ENCODE assay signal across 9 mouse cellular contexts in genomic region chr4:62607345-62607744, GRCm38 (mm10). TPM values are rescaled to one million over a fixed set of nuclear protein-coding genes. Genes with fewer than 3 reads are reported as not detected.
DNase-seq lines count a peak whose midpoint lies in the region; ATAC-seq and TF ChIP-seq lines count a peak whose summit lies in the region.
"Had no signal": no experiment of that assay in that cellular context is flagged by ENCODE, and none has a peak within 500 bp of the region (broad histone marks: within the 10 kb centered on the region; RNA-seq: fewer than 3 reads in every experiment).

No protein-coding gene starts in this region.

- H3K36me3 ChIP-seq in heart, embryonic 14.5 days (ENCODE audit: control insufficient read depth, insufficient read depth, low read length), result no peaks in the 10 kb centered on the region
- H3K36me3 ChIP-seq in CH12.LX (replicated peaks in 1 of 2; ENCODE audit: control insufficient read depth in 1 of 2, insufficient read depth in 1 of 2, low read length in 1 of 2), result no peaks in the 10 kb centered on the region
- H3K36me3 ChIP-seq in embryonic facial prominence, embryonic 15.5 days, result no peaks in the 10 kb centered on the region
- no peaks in the 10 kb centered on the region for H3K36me3 ChIP-seq in limb, embryonic 10.5 days
- H3K36me3 ChIP-seq: stomach, embryonic 15.5 days had no signal

- no peak for DNase-seq in heart, adult 8-10 months (ENCODE audit: low spot score)
- no peak for DNase-seq in CH12.LX (ENCODE audit: extremely low read depth)
- no peak for DNase-seq in limb, embryonic 10.5 days (ENCODE audit: low spot score)
- no peak for DNase-seq in ovary, postnatal 10 days (ENCODE audit: low spot score)
- DNase-seq in adrenal gland, postnatal 25 days, result no peak
- DNase-seq in urinary bladder, postnatal 25 days (ENCODE audit: low spot score), result no peak

- TF ChIP-seq RAD21 in CH12.LX (IDR thresholded peaks at IDR 0.05; ENCODE audit: low read depth, low read length), result no peak

- no peak; the same call in 1 of the 2 replicates for ATAC-seq in heart, embryonic 14.5 days (ENCODE audit: insufficient number of reproducible peaks, insufficient read depth, low FRiP score, low read depth)
- ATAC-seq in embryonic facial prominence, embryonic 15.5 days (ENCODE audit: insufficient number of reproducible peaks, low FRiP score, low TSS enrichment, low read depth), result peak; percentile 30; the same call in 1 of the 2 replicates

- peaks cover 33 to 37% of the 10 kb centered on the region in 2 experiments for H3K4me1 ChIP-seq in heart, embryonic 14.5 days (ENCODE audit: control insufficient read depth in 2 of 2, insufficient read depth in 2 of 2, low read length in 2 of 2)
- no peaks in the 10 kb centered on the region for H3K4me1 ChIP-seq in CH12.LX (ENCODE audit: control insufficient read depth in 1 of 2, insufficient read depth in 2 of 2)
- H3K4me1 ChIP-seq in embryonic facial prominence, embryonic 15.5 days, result peaks cover 56% of the 10 kb centered on the region
- H3K4me1 ChIP-seq in limb, embryonic 10.5 days, result peaks cover 48% of the 10 kb centered on the region

- TF ChIP-seq EP300 in CH12.LX (IDR thresholded peaks at IDR 0.05; ENCODE audit: low read length), result no peak

- no peak overlapping the region for H3K4me2 ChIP-seq in heart, embryonic 14.5 days (ENCODE audit: low read length)
- H3K4me2 ChIP-seq in CH12.LX (ENCODE audit: insufficient read depth, low read depth, poor library complexity, severe bottlenecking), result no peak overlapping the region
- no peak overlapping the region for H3K4me2 ChIP-seq in embryonic facial prominence, embryonic 15.5 days (replicated peaks)
- H3K4me2 ChIP-seq: stomach, embryonic 15.5 days had no signal

- peaks cover 55% of the 10 kb centered on the region for H3K27me3 ChIP-seq in heart, embryonic 14.5 days (ENCODE audit: control insufficient read depth, insufficient read depth, low read length)
- H3K27me3 ChIP-seq in CH12.LX (replicated peaks), result peaks cover 2% of the 10 kb centered on the region
- H3K27me3 ChIP-seq in embryonic facial prominence, embryonic 15.5 days, result no peaks in the 10 kb centered on the region
- 0 out of 2 replicates have a peak, but pooled peaks cover 3% of the 10 kb centered on the region for H3K27me3 ChIP-seq in limb, embryonic 10.5 days (ENCODE audit: low read depth, poor library complexity, severe bottlenecking)
- H3K27me3 ChIP-seq: stomach, embryonic 15.5 days had no signal

- no peaks in the 10 kb centered on the region for H3K79me2 ChIP-seq in CH12.LX (replicated peaks; ENCODE audit: control insufficient read depth, extremely low read depth, insufficient read depth, poor library complexity, severe bottlenecking)

- 17% methylated on average over 9 of the region's 9 CpGs for WGBS in heart, embryonic 14.5 days
- WGBS in embryonic facial prominence, embryonic 15.5 days, result 39% methylated on average over 9 of the region's 9 CpGs
- WGBS in limb, embryonic 10.5 days, result 71% methylated on average over 9 of the region's 9 CpGs

- dilution Hi-C loops in CH12.LX (cut with MboI; ENCODE audit: extremely low pct_ligation_motif_present, extremely low pct_unique_long_range_greater_than_20kb, low sequenced_read_pairs), result no loop called here

- in situ Hi-C loops in CH12.LX (cut with MboI; ENCODE audit: low pct_ligation_motif_present, low pct_unique_long_range_greater_than_20kb, low sequenced_read_pairs), result no loop called here

- TF ChIP-seq CTCF in CH12.LX (conservative IDR thresholded peaks at IDR 0.05 in 1 of 2, IDR thresholded peaks at IDR 0.05 in 1 of 2; ENCODE audit: low read depth in 2 of 2, low read length in 2 of 2), result peak in 1 of 2 experiments; percentile 10; a peak in 1 of 4 replicates

- H3K9ac ChIP-seq in heart, embryonic 14.5 days (ENCODE audit: low read length), result 0 out of 2 replicates have a peak overlapping the region, but pooled peaks have one; percentile 35
- no peak overlapping the region for H3K9ac ChIP-seq in CH12.LX (ENCODE audit: insufficient read depth, low read depth)
- no peak overlapping the region for H3K9ac ChIP-seq in embryonic facial prominence, embryonic 15.5 days
- H3K9ac ChIP-seq: stomach, embryonic 15.5 days had no signal

- no peaks in the 10 kb centered on the region for H3K9me3 ChIP-seq in heart, embryonic 14.5 days (ENCODE audit: control insufficient read depth, low read length)
- H3K9me3 ChIP-seq in CH12.LX (replicated peaks; ENCODE audit: low read length), result no peaks in the 10 kb centered on the region
- no peaks in the 10 kb centered on the region for H3K9me3 ChIP-seq in embryonic facial prominence, embryonic 15.5 days (replicated peaks)
- H3K9me3 ChIP-seq in limb, embryonic 10.5 days (replicated peaks), result no peaks in the 10 kb centered on the region
- H3K9me3 ChIP-seq: stomach, embryonic 15.5 days had no signal

- no peak overlapping the region for H3K4me3 ChIP-seq in heart, embryonic 14.5 days (ENCODE audit: control insufficient read depth in 1 of 2, insufficient read depth in 1 of 2, low read depth in 1 of 2, low read length in 2 of 2)
- no peak overlapping the region for H3K4me3 ChIP-seq in CH12.LX (replicated peaks in 1 of 3; ENCODE audit: low read depth in 2 of 3, low read length in 2 of 3, poor library complexity in 1 of 3)
- no peak overlapping the region for H3K4me3 ChIP-seq in embryonic facial prominence, embryonic 15.5 days (replicated peaks)
- H3K4me3 ChIP-seq in limb, embryonic 10.5 days, result no peak overlapping the region
- H3K4me3 ChIP-seq: stomach, embryonic 15.5 days had no signal

- no peak for TF ChIP-seq POLR2A in CH12.LX (IDR thresholded peaks at IDR 0.05; ENCODE audit: low read depth, low read length)

- peak overlapping the region; percentile 38 to 47 for H3K27ac ChIP-seq in heart, embryonic 14.5 days (replicated peaks in 1 of 2; ENCODE audit: control insufficient read depth in 1 of 2, insufficient read depth in 1 of 2, low read depth in 2 of 2, low read length in 2 of 2)
- H3K27ac ChIP-seq in CH12.LX (ENCODE audit: insufficient read depth, low read depth), result no peak overlapping the region
- 0 out of 2 replicates have a peak overlapping the region, but pooled peaks have one; percentile 45 for H3K27ac ChIP-seq in embryonic facial prominence, embryonic 15.5 days (replicated peaks)
- H3K27ac ChIP-seq in limb, embryonic 10.5 days, result peak overlapping the region; percentile 63; the same call in 1 of the 2 replicates
- H3K27ac ChIP-seq: stomach, embryonic 15.5 days had no signal

TF ChIP-seq in CH12.LX, 34 proteins besides CTCF, POLR2A, EP300 and RAD21:
- TF ChIP-seq CHD1 (IDR thresholded peaks at IDR 0.05; ENCODE audit: low read depth, low read length) (no peak), SMC3 (IDR thresholded peaks at IDR 0.05; ENCODE audit: low read depth, low read length) (peak; percentile 20; the same call in 1 of the 2 replicates), BHLHE40 (IDR thresholded peaks at IDR 0.05; ENCODE audit: low read depth, low read length) (peak; percentile 69)

RNA-seq across cellular contexts. Expression of gene Rgs3, which starts 47.7 kb away (rescaled TPM):
- polyA plus RNA-seq in heart, embryonic 14.5 days (2014; fragmentation: Nextera tagmentation; extraction: Ambion mirVana), result 58.9 and 70.4 TPM in 2 replicates
- total RNA-seq in heart, adult 8-10 months (2022), result 10 to 100 TPM; 25.6 to 34.3 (median 30.5) TPM
- total RNA-seq in CH12.LX (2012; rRNA removed) (2.0 and 3.3 TPM in 2 replicates), CH12.LX (2014; rRNA removed) (3.4 and 3.5 TPM in 2 replicates)
- 5.1 and 6.0 TPM in 2 replicates for polyA plus RNA-seq in CH12.LX (2012; ENCODE audit: insufficient read length, low read depth)
- 65.0 TPM in 2 replicates for polyA plus RNA-seq in embryonic facial prominence, embryonic 15.5 days (2015; fragmentation: Nextera tagmentation; extraction: Ambion mirVana)
- polyA plus RNA-seq in limb, embryonic 10.5 days (2016; fragmentation: Nextera tagmentation; extraction: Ambion mirVana), result 24.9 and 38.2 TPM in 2 replicates
- 31.5 TPM in 2 replicates for total RNA-seq in adrenal gland, postnatal 25 days (2021)
